Mouse (Mus musculus) adrenal gland, adult (tissue): ENCODE data around the gene Macrod2.

Source experiments
- DNase-seq, 2 experiments: peaks; one replicate each; pipeline ENCODE4 v3.0.0; 2022 to 2023; ENCODE audit warnings: low spot score in 1 of 2; ENCODE audit not compliant: inconsistent age in 2 of 2

Macrod2 gene

GRCm38 (mm10) chr2:140783041-140783440 lies 387.9 kb downstream of the Macrod2 start:
- DNase-seq: no peak

- DNase-seq: no peak
These were observed 389.5 kb downstream of the Macrod2 start for GRCm38 (mm10) chr2:140784626-140785025.

GRCm38 (mm10) chr2:140790363-140790762 lies 395.3 kb downstream of the Macrod2 start:
- peak; percentile 70 to 82 for DNase-seq

- no peak for DNase-seq
These were observed 398.9 kb downstream of the Macrod2 start for GRCm38 (mm10) chr2:140793886-140794608.

GRCm38 (mm10) chr2:140811693-140812092 lies 416.6 kb downstream of the Macrod2 start:
- no peak for DNase-seq

- DNase-seq: no peak
These were observed 424.4 kb downstream of the Macrod2 start for GRCm38 (mm10) chr2:140819391-140820120.

- DNase-seq: no peak
These were observed 427.3 kb downstream of the Macrod2 start for GRCm38 (mm10) chr2:140822378-140822777.

GRCm38 (mm10) chr2:140826241-140826640 lies 431.1 kb downstream of the Macrod2 start:
- no peak for DNase-seq

- no peak for DNase-seq
These were observed 433.8 kb downstream of the Macrod2 start for GRCm38 (mm10) chr2:140828859-140829258.

- DNase-seq: no peak
These were observed 435.0 kb downstream of the Macrod2 start for GRCm38 (mm10) chr2:140830086-140830485.

- no peak for DNase-seq
These were observed 444.3 kb downstream of the Macrod2 start for GRCm38 (mm10) chr2:140839371-140839770.

- DNase-seq: peak; percentile 54 to 91
These were observed 444.8 kb downstream of the Macrod2 start for GRCm38 (mm10) chr2:140839880-140840279.

- DNase-seq: no peak
These were observed 448.9 kb downstream of the Macrod2 start for GRCm38 (mm10) chr2:140844030-140844429.

GRCm38 (mm10) chr2:140847817-140848428 lies 452.8 kb downstream of the Macrod2 start:
- DNase-seq: peak in 1 of 2 experiments; percentile 67

GRCm38 (mm10) chr2:140853538-140853937 lies 458.4 kb downstream of the Macrod2 start:
- no peak for DNase-seq

- no peak for DNase-seq
These were observed 466.2 kb downstream of the Macrod2 start for GRCm38 (mm10) chr2:140861356-140861755.

- DNase-seq: no peak
These were observed 467.6 kb downstream of the Macrod2 start for GRCm38 (mm10) chr2:140862736-140863135.

GRCm38 (mm10) chr2:140865636-140866035 lies 470.5 kb downstream of the Macrod2 start:
- DNase-seq: no peak

- DNase-seq: no peak
These were observed 472.0 kb downstream of the Macrod2 start for GRCm38 (mm10) chr2:140867116-140867515.

GRCm38 (mm10) chr2:140885176-140885575 lies 490.1 kb downstream of the Macrod2 start:
- DNase-seq: no peak

- DNase-seq: no peak
These were observed 495.6 kb downstream of the Macrod2 start for GRCm38 (mm10) chr2:140890683-140891082.
